Mouse (Mus musculus) C2C12 (cell line): ENCODE results near the gene Dab2. TPM values are rescaled to one million over a fixed set of nuclear protein-coding genes. Genes with fewer than 3 reads are reported as not detected.

Experiments
- H3K27me3 ChIP-seq: one replicate; pipeline ENCODE4 v1.6.1; 2011; ENCODE audit not compliant: control insufficient read depth, insufficient read depth, insufficient read length
- H3K36me3 ChIP-seq: one replicate; pipeline ENCODE4 v1.6.1; 2011; ENCODE audit not compliant: control insufficient read depth, insufficient read depth
- H3K4me3 ChIP-seq: one replicate; pipeline ENCODE4 v1.5.1; 2011; ENCODE audit warnings: mild to moderate bottlenecking, control low read depth; ENCODE audit not compliant: poor library complexity, insufficient read depth, severe bottlenecking
- H3K79me2 ChIP-seq: one replicate; pipeline ENCODE4 v1.6.1; 2011; ENCODE audit not compliant: control insufficient read depth, insufficient read depth
- H3K79me3 ChIP-seq: one replicate; pipeline ENCODE4 v1.6.1; 2011; ENCODE audit warnings: low read depth, control low read depth
- H3ac ChIP-seq: one replicate; pipeline ENCODE3; 2011; ENCODE audit warnings: low read depth; ENCODE audit not compliant: control insufficient read depth, insufficient read length
- CEBPB ChIP-seq: IDR thresholded peaks from one replicate; pipeline ENCODE4 v1.6.1; 2011; ENCODE audit warnings: low read depth, mild to moderate bottlenecking, control low read depth, moderate library complexity
- CTCF ChIP-seq: IDR thresholded peaks from one replicate; pipeline ENCODE4 v1.5.1; 2011; ENCODE audit not compliant: control insufficient read depth, insufficient read depth, insufficient read length
- FOSL1 ChIP-seq: IDR thresholded peaks from one replicate; pipeline ENCODE4 v1.8.0; 2011; ENCODE audit warnings: mild to moderate bottlenecking, low read length; ENCODE audit not compliant: poor library complexity, insufficient read depth, severe bottlenecking
- MAX ChIP-seq: IDR thresholded peaks from one replicate; pipeline ENCODE4 v1.6.1; 2011; ENCODE audit warnings: mild to moderate bottlenecking, control low read depth
- MYOD1 ChIP-seq: IDR thresholded peaks from one replicate; pipeline ENCODE4 v1.6.1; 2011; ENCODE audit warnings: low read depth; ENCODE audit not compliant: control insufficient read depth, insufficient read length
- MYOG ChIP-seq: IDR thresholded peaks from one replicate; pipeline ENCODE4 v1.6.1; 2011; ENCODE audit not compliant: control insufficient read depth, insufficient read length; ENCODE audit errors: extremely low read depth
- USF1 ChIP-seq: IDR thresholded peaks from one replicate; pipeline ENCODE4 v1.6.1; 2011; ENCODE audit warnings: low read depth, mild to moderate bottlenecking, control low read depth, moderate library complexity
- polyA plus RNA-seq: library from polyadenylated mRNA; unstranded; fragments of >200 nt; fragmentation: generic; extraction: Trizol; gene quantifications from one replicate; pipeline ENCODE4 v1.2.1, GENCODE M21; 2012; ENCODE audit warnings: missing spikeins

Gene Dab2
- polyA plus RNA-seq, 1 experiment, result 31.3 TPM

GRCm38 (mm10) chr15:6469384-6469783 lies 169.8 kb downstream of the Dab2 start:
- Histone ChIP-seq H3K27me3 (no peaks in the 10 kb centered on the region), H3K79me3 (no peaks in the 10 kb centered on the region), H3K79me2 (no peaks in the 10 kb centered on the region), H3ac (no peak overlapping the region), H3K36me3 (no peaks in the 10 kb centered on the region), H3K4me3 (no peak overlapping the region)
- no peak for TF ChIP-seq MAX
- no peak for TF ChIP-seq MYOG
- TF ChIP-seq CTCF, result no peak
- no peak for TF ChIP-seq FOSL1

- no peak overlapping the region for H3K4me3 ChIP-seq
- no peaks in the 10 kb centered on the region for H3K36me3 ChIP-seq
- TF ChIP-seq MAX (no peak), USF1 (no peak), CEBPB (no peak), FOSL1 (no peak), CTCF (no peak), MYOD1 (no peak), MYOG (no peak)
These were observed 184.0 kb downstream of the Dab2 start for GRCm38 (mm10) chr15:6483561-6483960.

More at GRCm38 (mm10) chr15:6483561-6483960, 184.0 kb downstream of the Dab2 start:
- Histone ChIP-seq H3K79me2 (no peaks in the 10 kb centered on the region), H3K27me3 (no peaks in the 10 kb centered on the region), H3K79me3 (no peaks in the 10 kb centered on the region), H3ac (no peak overlapping the region)

Other genes starting within 250 kb of the Dab2 start
- not detected for gene C9, start 145.5 kb downstream of the Dab2 start, polyA plus RNA-seq
- 190 TPM for gene Fyb, start 223.1 kb downstream of the Dab2 start, polyA plus RNA-seq